Mouse (Mus musculus) erythroblast, embryonic 14.5 days (primary cell): ENCODE results near the gene Rngtt.

ENCODE experiments used
- GATA1 ChIP-seq: IDR thresholded peaks from 2 replicates; pipeline ENCODE4 v1.6.1; 2012; ENCODE audit warnings: low read length, inconsistent platforms, mixed read lengths
- TAL1 ChIP-seq: IDR thresholded peaks from 3 replicates; pipeline ENCODE4 v1.6.1; 2012; ENCODE audit warnings: low read length, inconsistent platforms, mixed read lengths

- TF ChIP-seq GATA1 (no peak), TAL1 (no peak)
These were observed 109.5 kb downstream of the Rngtt start for GRCm38 (mm10) chr4:33419644-33420043.
